Mouse (Mus musculus) midbrain, embryonic 15.5 days (tissue): ENCODE data around the gene Mum1. TPM values are rescaled to one million over a fixed set of nuclear protein-coding genes. Genes with fewer than 3 reads are reported as not detected.

Experiments used
- ATAC-seq: fragments of 200-750 bp; cut with Nextera tagmentation; replicated peaks from 2 replicates; pipeline ENCODE4 v1.8.0; 2017; ENCODE audit warnings: moderate TSS enrichment
- H3K27ac ChIP-seq: fragments of 300-500 bp; sonication (generic); 2 replicates; pipeline ENCODE4 v1.5.1; 2015; ENCODE audit warnings: mild to moderate bottlenecking, inconsistent platforms
- H3K27me3 ChIP-seq: fragments of 300-500 bp; sonication (generic); replicated peaks from 2 replicates; pipeline ENCODE4 v1.6.1; 2015; ENCODE audit warnings: inconsistent platforms
- H3K36me3 ChIP-seq: fragments of 300-500 bp; sonication (generic); replicated peaks from 2 replicates; pipeline ENCODE4 v1.6.1; 2015; ENCODE audit warnings: inconsistent platforms
- H3K4me1 ChIP-seq: fragments of 300-500 bp; sonication (generic); 2 replicates; pipeline ENCODE4 v1.6.1; 2015; ENCODE audit warnings: inconsistent platforms
- H3K4me2 ChIP-seq: fragments of 300-500 bp; sonication (generic); 2 replicates; pipeline ENCODE4 v1.6.1; 2015; ENCODE audit warnings: inconsistent platforms, mild to moderate bottlenecking, moderate library complexity
- H3K4me3 ChIP-seq: fragments of 300-500 bp; sonication (generic); 2 replicates; pipeline ENCODE4 v1.5.1; 2015; ENCODE audit warnings: mild to moderate bottlenecking, inconsistent platforms
- H3K9ac ChIP-seq: fragments of 300-500 bp; sonication (generic); 2 replicates; pipeline ENCODE4 v1.6.1; 2015; ENCODE audit warnings: mild to moderate bottlenecking, inconsistent platforms
- H3K9me3 ChIP-seq: fragments of 300-500 bp; sonication (generic); 2 replicates; pipeline ENCODE4 v1.6.1; 2016; ENCODE audit warnings: inconsistent platforms
- WGBS: fragments of 180-500 bp; shearing (Covaris S2); methylation state at CpG from one replicate; pipeline ENCODE4 v1.1.7; 2015; ENCODE audit warnings: mixed read lengths; 5-methylcytosine and 5-hydroxymethylcytosine counted together
- polyA plus RNA-seq: library from polyadenylated mRNA; unstranded; fragments of >200 nt; fragmentation: Nextera tagmentation; extraction: Ambion mirVana; gene quantifications from 2 replicates; pipeline ENCODE4 v1.2.1, GENCODE M21; 2015

Gene Mum1
- polyA plus RNA-seq, 1 experiment from 2014 or later, result 59.5 TPM

GRCm38 (mm10) chr10:80265149-80265486 lies 38.9 kb downstream of the Mum1 start:
- H3K9me3 ChIP-seq, result no peaks in the 10 kb centered on the region
- under 1% methylated on average over 18 of the region's 18 CpGs for whole genome bisulfite sequencing
- peak overlapping the region; percentile 74 for H3K4me2 ChIP-seq
- no peaks in the 10 kb centered on the region for H3K36me3 ChIP-seq
- peak overlapping the region; percentile 96 for H3K9ac ChIP-seq
- H3K27ac ChIP-seq, result peak overlapping the region; percentile 81
- peaks cover 75% of the 10 kb centered on the region for H3K4me1 ChIP-seq
- H3K27me3 ChIP-seq, result no peaks in the 10 kb centered on the region
- no peak for ATAC-seq
- H3K4me3 ChIP-seq, result peak overlapping the region; percentile 93

- ATAC-seq, result no peak
- H3K9me3 ChIP-seq, result no peaks in the 10 kb centered on the region
- no peaks in the 10 kb centered on the region for H3K36me3 ChIP-seq
- WGBS, result 93% methylated on average over 2 of the region's 2 CpGs
- 0 out of 2 replicates have a peak overlapping the region, but pooled peaks have one; percentile 5 for H3K9ac ChIP-seq
- no peaks in the 10 kb centered on the region for H3K27me3 ChIP-seq
- H3K4me1 ChIP-seq, result peaks cover 60% of the 10 kb centered on the region
- no peak overlapping the region for H3K4me2 ChIP-seq
- H3K27ac ChIP-seq, result no peak overlapping the region
- H3K4me3 ChIP-seq, result no peak overlapping the region
Measured at GRCm38 (mm10) chr10:80270099-80270498, 43.9 kb downstream of the Mum1 start.

- Histone ChIP-seq H3K9me3 (no peaks in the 10 kb centered on the region), H3K4me1 (peaks cover 56% of the 10 kb centered on the region), H3K4me3 (no peak overlapping the region), H3K27ac (no peak overlapping the region), H3K27me3 (no peaks in the 10 kb centered on the region), H3K36me3 (no peaks in the 10 kb centered on the region), H3K9ac (0 out of 2 replicates have a peak overlapping the region, but pooled peaks have one; percentile 5), H3K4me2 (no peak overlapping the region)
- no peak for ATAC-seq
- WGBS, result 67% methylated on average over 6 of the region's 6 CpGs
Measured at GRCm38 (mm10) chr10:80270734-80271181, 44.5 kb downstream of the Mum1 start.

GRCm38 (mm10) chr10:80271186-80271843 lies 45.1 kb downstream of the Mum1 start:
- H3K9ac ChIP-seq, result no peak overlapping the region
- H3K36me3 ChIP-seq, result no peaks in the 10 kb centered on the region
- WGBS, result 84% methylated on average over 5 of the region's 5 CpGs
- H3K9me3 ChIP-seq, result no peaks in the 10 kb centered on the region
- no peaks in the 10 kb centered on the region for H3K27me3 ChIP-seq
- H3K4me1 ChIP-seq, result peaks cover 50% of the 10 kb centered on the region
- H3K4me3 ChIP-seq, result no peak overlapping the region
- 0 out of 2 replicates have a peak overlapping the region, but pooled peaks have one; percentile 8 for H3K27ac ChIP-seq
- no peak overlapping the region for H3K4me2 ChIP-seq
- no peak for ATAC-seq

GRCm38 (mm10) chr10:80271870-80272585 lies 45.8 kb downstream of the Mum1 start:
- Histone ChIP-seq H3K4me2 (no peak overlapping the region), H3K9ac (no peak overlapping the region), H3K27ac (0 out of 2 replicates have a peak overlapping the region, but pooled peaks have one; percentile 8), H3K27me3 (no peaks in the 10 kb centered on the region), H3K36me3 (0 out of 2 replicates have a peak, but pooled peaks cover 4% of the 10 kb centered on the region), H3K4me1 (peaks cover 43% of the 10 kb centered on the region), H3K9me3 (no peaks in the 10 kb centered on the region), H3K4me3 (no peak overlapping the region)
- 86% methylated on average over 8 of the region's 8 CpGs for WGBS
- ATAC-seq, result no peak

- Histone ChIP-seq H3K4me2 (no peak overlapping the region), H3K36me3 (peaks cover 21% of the 10 kb centered on the region), H3K4me3 (no peak overlapping the region), H3K4me1 (peaks cover 25% of the 10 kb centered on the region), H3K27me3 (no peaks in the 10 kb centered on the region), H3K27ac (no peak overlapping the region), H3K9ac (no peak overlapping the region), H3K9me3 (no peaks in the 10 kb centered on the region)
- 91% methylated on average over 3 of the region's 3 CpGs for WGBS
- ATAC-seq, result no peak
Measured at GRCm38 (mm10) chr10:80273847-80274246, 47.6 kb downstream of the Mum1 start.

- Histone ChIP-seq H3K4me2 (no peak overlapping the region), H3K4me1 (peaks cover 5% of the 10 kb centered on the region; the same call in 1 of the 2 replicates), H3K27me3 (no peaks in the 10 kb centered on the region), H3K36me3 (peaks cover 31% of the 10 kb centered on the region), H3K9ac (no peak overlapping the region), H3K27ac (no peak overlapping the region), H3K4me3 (no peak overlapping the region), H3K9me3 (no peaks in the 10 kb centered on the region)
- no peak for ATAC-seq
- 86% methylated on average over 5 of the region's 5 CpGs for WGBS
Measured at GRCm38 (mm10) chr10:80276238-80276637, 50.0 kb downstream of the Mum1 start.

- ATAC-seq, result no peak
- WGBS, result 93% methylated on average over 9 of the region's 9 CpGs
Measured at GRCm38 (mm10) chr10:80278390-80278789, 52.2 kb downstream of the Mum1 start.

GRCm38 (mm10) chr10:80279273-80279672 lies 53.0 kb downstream of the Mum1 start:
- Histone ChIP-seq H3K4me3 (no peak overlapping the region), H3K36me3 (peaks cover 36% of the 10 kb centered on the region), H3K9me3 (no peaks in the 10 kb centered on the region), H3K27ac (no peak overlapping the region), H3K4me1 (no peaks in the 10 kb centered on the region), H3K4me2 (no peak overlapping the region), H3K9ac (no peak overlapping the region), H3K27me3 (no peaks in the 10 kb centered on the region)
- ATAC-seq, result no peak
- WGBS, result 95% methylated on average over 12 of the region's 12 CpGs

More at GRCm38 (mm10) chr10:80278390-80278789, 52.2 kb downstream of the Mum1 start:
- no peaks in the 10 kb centered on the region for H3K27me3 ChIP-seq
- H3K9me3 ChIP-seq, result no peaks in the 10 kb centered on the region
- H3K4me1 ChIP-seq, result peaks cover 2% of the 10 kb centered on the region; the same call in 1 of the 2 replicates
- H3K4me3 ChIP-seq, result no peak overlapping the region
- H3K4me2 ChIP-seq, result no peak overlapping the region
- no peak overlapping the region for H3K9ac ChIP-seq
- peaks cover 32% of the 10 kb centered on the region for H3K36me3 ChIP-seq
- H3K27ac ChIP-seq, result no peak overlapping the region

GRCm38 (mm10) chr10:80281304-80281703 lies 55.1 kb downstream of the Mum1 start:
- 88% methylated on average over 7 of the region's 7 CpGs for WGBS
- H3K4me2 ChIP-seq, result no peak overlapping the region
- no peak overlapping the region for H3K27ac ChIP-seq
- H3K4me1 ChIP-seq, result no peaks in the 10 kb centered on the region
- no peak overlapping the region for H3K9ac ChIP-seq
- H3K27me3 ChIP-seq, result no peaks in the 10 kb centered on the region
- H3K4me3 ChIP-seq, result no peak overlapping the region
- H3K9me3 ChIP-seq, result no peaks in the 10 kb centered on the region
- no peak for ATAC-seq
- H3K36me3 ChIP-seq, result peaks cover 44% of the 10 kb centered on the region

- no peaks in the 10 kb centered on the region for H3K27me3 ChIP-seq
- H3K9me3 ChIP-seq, result no peaks in the 10 kb centered on the region
- WGBS, result 62% methylated on average over 8 of the region's 8 CpGs
- no peak overlapping the region for H3K27ac ChIP-seq
- no peak overlapping the region for H3K9ac ChIP-seq
- H3K36me3 ChIP-seq, result peaks cover 40% of the 10 kb centered on the region
- H3K4me2 ChIP-seq, result no peak overlapping the region
- H3K4me1 ChIP-seq, result no peaks in the 10 kb centered on the region
- no peak; the same call in 1 of the 2 replicates for ATAC-seq
- no peak overlapping the region for H3K4me3 ChIP-seq
Measured at GRCm38 (mm10) chr10:80281921-80282371, 55.7 kb downstream of the Mum1 start.

- no peak overlapping the region for H3K27ac ChIP-seq
- WGBS, result 91% methylated on average over 20 of the region's 20 CpGs
- no peak overlapping the region for H3K9ac ChIP-seq
- no peaks in the 10 kb centered on the region for H3K27me3 ChIP-seq
- no peaks in the 10 kb centered on the region for H3K4me1 ChIP-seq
- no peak for ATAC-seq
- H3K9me3 ChIP-seq, result no peaks in the 10 kb centered on the region
- H3K4me2 ChIP-seq, result no peak overlapping the region
- H3K36me3 ChIP-seq, result peaks cover 33% of the 10 kb centered on the region
- H3K4me3 ChIP-seq, result no peak overlapping the region
Measured at GRCm38 (mm10) chr10:80282481-80283441, 56.5 kb downstream of the Mum1 start.
